Mouse (Mus musculus) neural tube, embryonic 15.5 days (tissue): ENCODE data around the gene Morf4l1. TPM values are rescaled to one million over a fixed set of nuclear protein-coding genes. Genes with fewer than 3 reads are reported as not detected.
"Not testable (repeated sequence)": the region's sequence is repeated elsewhere in the genome, so short reads cannot be mapped to it uniquely, and the experiment has no call there.

Source experiments
- ATAC-seq: fragments of 200-750 bp; cut with Nextera tagmentation; 2 replicates; pipeline ENCODE4 v1.8.0; 2017; ENCODE audit warnings: mild to moderate bottlenecking, moderate TSS enrichment, moderate library complexity; ENCODE audit not compliant: low FRiP score
- H3K27ac ChIP-seq: fragments of 300-500 bp; sonication (generic); replicated peaks from 2 replicates; pipeline ENCODE4 v1.5.1; 2015; ENCODE audit warnings: mild to moderate bottlenecking, inconsistent platforms
- H3K27me3 ChIP-seq: fragments of 300-500 bp; sonication (generic); replicated peaks from 2 replicates; pipeline ENCODE4 v1.6.1; 2015; ENCODE audit warnings: inconsistent platforms
- H3K36me3 ChIP-seq: fragments of 300-500 bp; sonication (generic); 2 replicates; pipeline ENCODE4 v1.6.1; 2015; ENCODE audit warnings: inconsistent platforms
- H3K4me1 ChIP-seq: fragments of 300-500 bp; sonication (generic); 2 replicates; pipeline ENCODE4 v1.6.1; 2015; ENCODE audit warnings: inconsistent platforms
- H3K4me2 ChIP-seq: fragments of 300-500 bp; sonication (generic); 2 replicates; pipeline ENCODE4 v1.6.1; 2015; ENCODE audit warnings: inconsistent platforms, mild to moderate bottlenecking, moderate library complexity
- H3K4me3 ChIP-seq: fragments of 300-500 bp; sonication (generic); replicated peaks from 2 replicates; pipeline ENCODE4 v1.5.1; 2015; ENCODE audit warnings: mild to moderate bottlenecking, inconsistent platforms
- H3K9ac ChIP-seq: fragments of 300-500 bp; sonication (generic); replicated peaks from 2 replicates; pipeline ENCODE4 v1.6.1; 2015; ENCODE audit warnings: mild to moderate bottlenecking, inconsistent platforms
- H3K9me3 ChIP-seq: fragments of 300-500 bp; sonication (generic); replicated peaks from 2 replicates; pipeline ENCODE4 v1.6.1; 2016; ENCODE audit warnings: inconsistent platforms
- WGBS: fragments of 180-500 bp; shearing (Covaris S2); methylation state at CpG from one replicate; pipeline ENCODE4 v1.1.7; 2015; ENCODE audit warnings: mixed read lengths; 5-methylcytosine and 5-hydroxymethylcytosine counted together
- polyA plus RNA-seq: library from polyadenylated mRNA; unstranded; fragments of >200 nt; fragmentation: Nextera tagmentation; extraction: Ambion mirVana; gene quantifications from 2 replicates; pipeline ENCODE4 v1.2.1, GENCODE M21; 2015

Gene Morf4l1
- polyA plus RNA-seq, 1 experiment from 2014 or later: 554 TPM

GRCm38 (mm10) chr9:90055911-90056310 lies 58.7 kb downstream of the Morf4l1 start:
- WGBS: 77% methylated on average over 3 of the region's 3 CpGs

DNA sequence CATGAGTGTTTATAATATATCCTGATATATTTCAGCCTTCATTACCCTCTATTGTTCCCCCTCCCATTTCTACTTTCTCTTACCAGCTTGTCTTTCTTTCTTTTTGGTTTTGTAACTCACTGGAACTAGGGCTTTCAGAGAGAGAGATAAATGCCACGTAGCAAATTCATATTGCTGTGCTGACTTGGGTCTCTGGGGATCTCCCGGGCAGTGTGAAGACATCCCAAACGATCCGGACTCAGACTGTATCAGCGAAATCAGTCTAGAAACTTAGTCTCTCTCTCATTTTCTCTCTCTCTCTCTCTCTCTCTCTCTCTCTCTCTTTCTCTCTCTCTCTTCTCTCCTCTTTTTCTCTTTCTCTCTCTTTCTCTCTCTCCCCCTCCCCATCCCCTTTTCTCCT lies 59.2 kb downstream of the Morf4l1 start:
- Histone ChIP-seq H3K4me3 (no peak overlapping the region), H3K9me3 (no peaks in the 10 kb centered on the region), H3K4me1 (peaks cover 11% of the 10 kb centered on the region), H3K9ac (no peak overlapping the region), H3K36me3 (no peaks in the 10 kb centered on the region), H3K27me3 (no peaks in the 10 kb centered on the region; the same call in 1 of the 2 replicates), H3K4me2 (no peak overlapping the region; the same call in 1 of the 2 replicates), H3K27ac (no peak overlapping the region)
- 46% methylated on average over 5 of the region's 5 CpGs for WGBS
- no peak for ATAC-seq

More at GRCm38 (mm10) chr9:90055911-90056310, 58.7 kb downstream of the Morf4l1 start:
- no peaks in the 10 kb centered on the region for H3K9me3 ChIP-seq
- H3K36me3 ChIP-seq: no peaks in the 10 kb centered on the region
- H3K27me3 ChIP-seq: no peaks in the 10 kb centered on the region; the same call in 1 of the 2 replicates
- H3K4me1 ChIP-seq: peaks cover 11% of the 10 kb centered on the region
- H3K27ac ChIP-seq: no peak overlapping the region
- no peak overlapping the region for H3K4me2 ChIP-seq
- H3K4me3 ChIP-seq: no peak overlapping the region
- no peak for ATAC-seq
- H3K9ac ChIP-seq: no peak overlapping the region

- H3K4me1 ChIP-seq: peaks cover 11% of the 10 kb centered on the region
- under 1% methylated on average over 37 of the region's 37 CpGs for WGBS
- no peak overlapping the region for H3K27ac ChIP-seq
- no peaks in the 10 kb centered on the region; the same call in 1 of the 2 replicates for H3K27me3 ChIP-seq
- peak overlapping the region; percentile 41 for H3K4me3 ChIP-seq
- H3K4me2 ChIP-seq: peak overlapping the region; percentile 76
- no peaks in the 10 kb centered on the region for H3K36me3 ChIP-seq
- peak overlapping the region; percentile 34 for H3K9ac ChIP-seq
- peak; percentile 53; the same call in 1 of the 2 replicates for ATAC-seq
- no peaks in the 10 kb centered on the region for H3K9me3 ChIP-seq
These were observed 60.0 kb downstream of the Morf4l1 start for GRCm38 (mm10) chr9:90054371-90055145.

- ATAC-seq: no peak
- no peaks in the 10 kb centered on the region for H3K36me3 ChIP-seq
- H3K27ac ChIP-seq: no peak within 1 kb of the TSS
- H3K27me3 ChIP-seq: no peaks in the 10 kb centered on the region; the same call in 1 of the 2 replicates
- peak within 1 kb of the TSS; percentile 76 for H3K4me2 ChIP-seq
- H3K4me1 ChIP-seq: peaks cover 11% of the 10 kb centered on the region
- H3K4me3 ChIP-seq: peak within 1 kb of the TSS; percentile 41
- peak within 1 kb of the TSS; percentile 34 for H3K9ac ChIP-seq
- no peaks in the 10 kb centered on the region for H3K9me3 ChIP-seq
- 84% methylated on average over 2 of the region's 2 CpGs for WGBS
These were observed 60.7 kb downstream of the Morf4l1 start, which contains the start of gene Ctsh for GRCm38 (mm10) chr9:90053852-90054251. Gene Ctsh (plus strand): TSS chr9:90054152.

DNA sequence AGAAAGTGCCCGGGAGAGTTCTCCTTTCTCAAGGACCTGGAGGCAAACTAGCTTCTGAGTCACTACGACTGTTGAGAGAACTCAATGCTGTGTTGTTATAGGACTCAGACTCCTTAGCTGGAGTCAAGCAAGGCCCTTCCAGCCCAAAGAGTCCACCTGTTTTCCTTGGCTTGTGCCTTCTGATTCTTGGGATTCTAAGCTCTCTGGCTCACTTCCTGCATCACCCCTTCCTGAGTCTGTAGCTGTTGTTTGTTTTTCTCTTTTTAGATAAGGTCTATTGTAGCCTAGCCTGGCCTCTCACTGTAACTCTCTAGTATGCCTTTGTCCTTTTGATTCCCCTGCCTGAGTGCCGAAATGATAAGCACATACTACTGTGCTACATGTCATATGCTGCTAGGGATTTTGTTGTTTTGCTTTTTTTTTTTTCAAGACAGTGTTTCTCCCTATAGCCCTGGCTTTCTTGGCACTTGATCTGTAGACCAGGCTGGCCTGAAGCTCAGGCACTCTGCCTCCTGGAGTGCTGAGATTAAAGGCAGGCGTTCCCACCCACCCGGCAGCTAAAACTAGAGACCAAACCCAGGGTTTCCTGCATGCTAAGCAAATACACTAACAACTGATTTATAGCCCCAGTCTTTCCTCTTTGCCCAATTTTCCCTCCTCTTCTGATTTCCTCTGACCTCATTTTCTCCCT lies 66.5 kb downstream of the Morf4l1 start:
- H3K27ac ChIP-seq: no peak overlapping the region
- H3K4me2 ChIP-seq: no peak overlapping the region
- 72% methylated on average over 5 of the region's 5 CpGs for WGBS
- no peak for ATAC-seq
- H3K36me3 ChIP-seq: no peaks in the 10 kb centered on the region
- H3K9ac ChIP-seq: no peak overlapping the region
- 0 out of 2 replicates have a peak, but pooled peaks cover 2% of the 10 kb centered on the region for H3K9me3 ChIP-seq
- no peaks in the 10 kb centered on the region for H3K27me3 ChIP-seq
- no peaks in the 10 kb centered on the region for H3K4me1 ChIP-seq
- no peak overlapping the region for H3K4me3 ChIP-seq

DNA sequence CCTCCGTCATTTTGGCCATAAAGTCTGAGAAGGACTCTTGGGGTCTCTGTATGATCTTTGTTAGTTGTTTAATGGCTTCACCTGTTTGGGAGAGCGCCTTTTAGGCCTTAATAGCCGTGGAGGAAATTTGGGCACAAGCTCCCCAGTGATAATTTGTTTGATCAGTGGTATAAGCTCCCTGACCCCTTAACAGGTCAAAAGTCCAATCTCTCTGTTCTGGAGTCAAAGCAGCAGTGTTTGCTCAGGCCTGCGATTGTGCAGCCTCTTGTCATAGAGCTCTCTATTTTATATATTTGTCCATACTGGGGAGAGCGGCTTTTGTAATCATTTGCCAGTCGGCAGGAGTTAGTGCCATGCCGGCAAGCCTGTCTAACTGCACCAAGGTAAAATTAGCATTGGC lies 69.4 kb downstream of the Morf4l1 start:
- no peaks in the 10 kb centered on the region for H3K36me3 ChIP-seq
- WGBS: 88% methylated on average over 7 of the region's 7 CpGs
- H3K27me3 ChIP-seq: no peaks in the 10 kb centered on the region
- no peak for ATAC-seq
- H3K4me1 ChIP-seq: no peaks in the 10 kb centered on the region
- H3K9me3 ChIP-seq: 0 out of 2 replicates have a peak, but pooled peaks cover 2% of the 10 kb centered on the region
- no peak overlapping the region for H3K27ac ChIP-seq
- no peak overlapping the region for H3K4me3 ChIP-seq
- no peak overlapping the region for H3K9ac ChIP-seq
- no peak overlapping the region for H3K4me2 ChIP-seq

- 94% methylated on average over 8 of the region's 8 CpGs for WGBS
- H3K4me1 ChIP-seq, H3K9me3 ChIP-seq: not testable (repeated sequence)
These were observed 71.7 kb downstream of the Morf4l1 start for GRCm38 (mm10) chr9:90042906-90043305.

More at GRCm38 (mm10) chr9:90042906-90043305, 71.7 kb downstream of the Morf4l1 start:
- ATAC-seq, H3K27me3 ChIP-seq, H3K4me3 ChIP-seq, H3K9ac ChIP-seq, H3K4me2 ChIP-seq, H3K27ac ChIP-seq, H3K36me3 ChIP-seq: not testable (repeated sequence)

Other genes with a start within 250 kb of the Morf4l1 start
- 17.3 and 17.6 TPM in 2 replicates for gene Rasgrf1, start 204.9 kb downstream of the Morf4l1 start, polyA plus RNA-seq
- gene Ctsh, start 60.6 kb downstream of the Morf4l1 start, polyA plus RNA-seq: 41.7 and 48.1 TPM in 2 replicates
- gene Adamts7, start 48.3 kb upstream of the Morf4l1 start, polyA plus RNA-seq: 8.0 and 8.5 TPM in 2 replicates
- 6.1 and 7.6 TPM in 2 replicates for gene Tbc1d2b, start 156.0 kb upstream of the Morf4l1 start, polyA plus RNA-seq